ENCODE assay signal across 8 mouse cellular contexts in genomic region chr17:50470432-50471078, GRCm38 (mm10). TPM values are rescaled to one million over a fixed set of nuclear protein-coding genes. Genes with fewer than 3 reads are reported as not detected.
DNase-seq lines count a peak whose midpoint lies in the region; ATAC-seq lines count a peak whose summit lies in the region.

No protein-coding gene starts in this region.

- no peak overlapping the region for H3K4me3 ChIP-seq in intestine, embryonic 15.5 days (replicated peaks)

- H3K27ac ChIP-seq in intestine, embryonic 15.5 days: peak overlapping the region; percentile 74

- H3K9me3 ChIP-seq in intestine, embryonic 15.5 days: no peaks in the 10 kb centered on the region

- 31% methylated on average over 16 of the region's 16 CpGs for WGBS in intestine, embryonic 15.5 days

- H3K4me1 ChIP-seq in intestine, embryonic 15.5 days (replicated peaks): peaks cover 6% of the 10 kb centered on the region

- ATAC-seq in granulocyte monocyte progenitor cell, adult 5-6 weeks (replicated peaks; ENCODE audit: poor library complexity, severe bottlenecking): peak; percentile 64
- peak; percentile 70 for ATAC-seq in intestine, embryonic 15.5 days
- ATAC-seq in megakaryocyte progenitor cell, adult 5-6 weeks (replicated peaks; ENCODE audit: poor library complexity): peak; percentile 74

- H3K27me3 ChIP-seq in intestine, embryonic 15.5 days (replicated peaks): no peaks in the 10 kb centered on the region

- intact Hi-C loops in left cerebral cortex, postnatal 36 days (cut with DNase I): loop anchor here (5.0 kb wide), 1 partner anchor 37 kb away; the partner anchor contains the start of gene Plcl2

- H3K9ac ChIP-seq in intestine, embryonic 15.5 days: no peak overlapping the region

- no peaks in the 10 kb centered on the region for H3K36me3 ChIP-seq in intestine, embryonic 15.5 days

- peak overlapping the region; percentile 49 for H3K4me2 ChIP-seq in intestine, embryonic 15.5 days (replicated peaks)

- peak; percentile 76 to 89 for DNase-seq in adrenal gland, adult (ENCODE audit: inconsistent age in 2 of 2, low spot score in 1 of 2)
- no peak for DNase-seq in adrenal gland, postnatal 4 days (ENCODE audit: low spot score in 2 of 2)
- DNase-seq in embryo, embryonic 11.5 days (ENCODE audit: low read depth, low spot score): peak; percentile 41
- peak; percentile 45 to 47 for DNase-seq in left cerebral cortex, postnatal 36 days (ENCODE audit: low spot score in 2 of 2)
- peak; percentile 61 for DNase-seq in skeletal muscle tissue, adult 2 months (ENCODE audit: low read depth, low spot score)

RNA-seq across cellular contexts. Expression of gene Plcl2, which starts 38.6 kb away (rescaled TPM):
- total RNA-seq in adrenal gland, postnatal 4 days (2021): 10 to 100 TPM; 72.9 to 74.2 TPM
- 29.8 and 40.1 TPM in 2 replicates for total RNA-seq in granulocyte monocyte progenitor cell, adult 5-6 weeks (2014; fragmentation: Nextera tagmentation)
- total RNA-seq in granulocyte monocyte progenitor cell, adult 5-6 weeks (2017): 22.9 and 31.1 TPM in 2 replicates
- 4.7 and 4.9 TPM in 2 replicates for polyA plus RNA-seq in intestine, embryonic 15.5 days (2015; fragmentation: Nextera tagmentation; extraction: Ambion mirVana)
- 10 to 100 TPM; 84.0 to 89.2 TPM for total RNA-seq in left cerebral cortex, postnatal 36 days (2021)
- total RNA-seq in megakaryocyte progenitor cell, adult 5-6 weeks (2015): 25.0 and 29.6 TPM in 2 replicates
- total RNA-seq in megakaryocyte progenitor cell, adult 5-6 weeks (2017): 28.1 and 28.5 TPM in 2 replicates

Comparison
In these comparisons a context has a peak if more than half of its experiments do, and no peak if none do; other contexts are left out.
1. DNase-seq: peak in adrenal gland, adult (2 of 2), embryo, embryonic 11.5 days (single experiment), left cerebral cortex, postnatal 36 days (2 of 2) and skeletal muscle tissue, adult 2 months (single experiment); none in adrenal gland, postnatal 4 days (0 of 2).
2. Peak in every context shown above with its lines, with median percentiles within 50 percentile points of each other: ATAC-seq.